Mouse (Mus musculus): ENCODE results near the gene Xrn2. TPM values are rescaled to one million over a fixed set of nuclear protein-coding genes. Genes with fewer than 3 reads are reported as not detected.

Xrn2 gene
- polyA plus RNA-seq, 1 experiment: 73.7 TPM

- H3K4me3 ChIP-seq (ENCODE audit: insufficient read depth, low read length): peak overlapping the region; percentile 42
- TF ChIP-seq CTCF (IDR thresholded peaks at IDR 0.05; ENCODE audit: low read depth, low read length): no peak
- TF ChIP-seq POLR2A (IDR thresholded peaks at IDR 0.05; ENCODE audit: borderline replicate concordance, low read depth, low read length): no peak
- no peaks in the 10 kb centered on the region for H3K4me1 ChIP-seq (ENCODE audit: control insufficient read depth, insufficient read depth, low read length)
- H3K27ac ChIP-seq (ENCODE audit: insufficient read depth, low read depth, low read length): no peak overlapping the region
Measured at GRCm38 (mm10) chr2:147084366-147085071, 71.7 kb downstream of the Xrn2 start.

DNA sequence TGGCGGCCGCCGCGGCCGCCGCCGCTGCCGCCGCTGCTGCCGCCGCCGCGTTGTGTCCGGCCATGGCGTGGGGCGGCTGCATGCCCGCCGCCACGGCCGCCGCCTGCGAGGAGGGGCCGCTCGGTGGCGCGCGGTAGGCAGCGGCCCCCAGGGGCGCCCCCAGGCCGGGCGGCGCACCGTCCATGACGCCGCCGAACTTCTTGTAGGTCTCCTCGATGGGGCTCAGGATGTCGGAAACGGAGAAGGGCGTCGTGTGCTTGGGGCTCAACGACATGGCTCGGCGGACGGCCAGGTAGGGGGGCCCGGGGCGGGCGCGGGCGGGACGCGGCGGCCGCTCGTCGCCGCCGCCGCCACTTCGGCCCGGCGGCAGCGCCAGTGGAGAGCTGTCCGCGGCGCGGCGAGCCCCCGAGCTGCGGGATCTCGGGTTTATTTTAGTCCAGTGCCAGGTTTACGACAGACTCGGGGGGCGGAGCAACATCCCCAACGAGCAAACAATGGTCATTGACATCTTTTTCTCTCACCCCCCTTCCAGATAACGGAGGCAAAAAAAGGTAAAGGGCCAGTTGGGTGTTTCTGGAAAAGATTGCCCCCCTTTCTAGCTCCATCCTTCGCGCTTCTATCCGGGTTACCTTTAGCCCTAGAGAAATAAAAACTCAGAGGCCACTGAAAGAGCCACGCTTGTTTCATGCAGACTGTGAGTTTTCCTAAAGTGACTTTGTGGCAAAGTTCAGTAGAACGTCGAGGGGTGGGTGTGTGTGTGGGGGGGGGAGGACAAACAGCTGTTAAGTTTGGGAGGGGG is 72.5 kb downstream of the Xrn2 start, which contains the start of gene Nkx2-4:
Gene Nkx2-4, minus strand, starts transcription at position 374 of the 799 bp plus-strand sequence.
- Histone ChIP-seq H3K4me3 (ENCODE audit: insufficient read depth, low read length) (peak within 1 kb of the TSS; percentile 42), H3K4me1 (ENCODE audit: control insufficient read depth, insufficient read depth, low read length) (no peaks in the 10 kb centered on the region)

GRCm38 (mm10) chr2:147085937-147086336 is 73.1 kb downstream of the Xrn2 start:
- no peak for TF ChIP-seq POLR2A (IDR thresholded peaks at IDR 0.05; ENCODE audit: borderline replicate concordance, low read depth, low read length)
- no peak for TF ChIP-seq CTCF (IDR thresholded peaks at IDR 0.05; ENCODE audit: low read depth, low read length)
- H3K4me3 ChIP-seq (ENCODE audit: insufficient read depth, low read length): no peak overlapping the region
- no peak overlapping the region for H3K27ac ChIP-seq (ENCODE audit: insufficient read depth, low read depth, low read length)
- no peaks in the 10 kb centered on the region for H3K4me1 ChIP-seq (ENCODE audit: control insufficient read depth, insufficient read depth, low read length)

More for the DNA sequence above, 72.5 kb downstream of the Xrn2 start, which contains the start of gene Nkx2-4:
- TF ChIP-seq POLR2A (IDR thresholded peaks at IDR 0.05; ENCODE audit: borderline replicate concordance, low read depth, low read length): no peak
- no peak for TF ChIP-seq CTCF (IDR thresholded peaks at IDR 0.05; ENCODE audit: low read depth, low read length)
- H3K27ac ChIP-seq (ENCODE audit: insufficient read depth, low read depth, low read length): no peak within 1 kb of the TSS

- Histone ChIP-seq H3K4me3 (ENCODE audit: insufficient read depth, low read length) (no peak overlapping the region), H3K27ac (ENCODE audit: insufficient read depth, low read depth, low read length) (no peak overlapping the region), H3K4me1 (ENCODE audit: control insufficient read depth, insufficient read depth, low read length) (no peaks in the 10 kb centered on the region)
- TF ChIP-seq CTCF (IDR thresholded peaks at IDR 0.05; ENCODE audit: low read depth, low read length) (no peak), POLR2A (IDR thresholded peaks at IDR 0.05; ENCODE audit: borderline replicate concordance, low read depth, low read length) (no peak)
Measured at GRCm38 (mm10) chr2:147086441-147086840, 73.6 kb downstream of the Xrn2 start.

- TF ChIP-seq POLR2A (IDR thresholded peaks at IDR 0.05; ENCODE audit: borderline replicate concordance, low read depth, low read length) (no peak), CTCF (IDR thresholded peaks at IDR 0.05; ENCODE audit: low read depth, low read length) (no peak)
- no peak overlapping the region for H3K4me3 ChIP-seq (ENCODE audit: insufficient read depth, low read length)
Measured at GRCm38 (mm10) chr2:147119736-147120135, 106.9 kb downstream of the Xrn2 start.

DNA sequence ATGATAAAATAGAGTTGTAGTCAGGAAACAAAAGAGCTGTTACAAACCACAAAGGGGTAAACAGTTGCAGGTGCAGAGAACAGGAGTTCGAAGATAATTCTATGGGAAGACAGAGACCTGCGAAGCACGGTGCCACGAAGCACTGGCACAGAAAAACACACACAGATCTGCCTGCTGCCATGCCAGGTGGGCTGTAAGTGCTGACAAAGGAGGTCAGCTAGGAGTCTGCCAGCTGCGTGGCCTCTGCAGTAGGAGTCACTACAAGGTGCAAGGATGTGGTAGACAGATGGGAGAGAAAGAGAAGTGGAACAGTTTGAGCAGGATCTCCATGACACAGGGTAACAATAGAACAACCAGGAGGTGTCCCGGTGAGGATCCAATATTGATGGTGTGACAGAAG is 114.6 kb downstream of the Xrn2 start:
- Histone ChIP-seq H3K27ac (ENCODE audit: insufficient read depth, low read depth, low read length) (no peak overlapping the region), H3K4me3 (ENCODE audit: insufficient read depth, low read length) (no peak overlapping the region), H3K4me1 (ENCODE audit: control insufficient read depth, insufficient read depth, low read length) (no peaks in the 10 kb centered on the region)
- no peak for TF ChIP-seq POLR2A (IDR thresholded peaks at IDR 0.05; ENCODE audit: borderline replicate concordance, low read depth, low read length)
- no peak for TF ChIP-seq CTCF (IDR thresholded peaks at IDR 0.05; ENCODE audit: low read depth, low read length)

More at GRCm38 (mm10) chr2:147119736-147120135, 106.9 kb downstream of the Xrn2 start:
- H3K4me1 ChIP-seq (ENCODE audit: control insufficient read depth, insufficient read depth, low read length): no peaks in the 10 kb centered on the region
- no peak overlapping the region for H3K27ac ChIP-seq (ENCODE audit: insufficient read depth, low read depth, low read length)

Other genes with a start within 250 kb of the Xrn2 start
- 22.3 and 30.2 TPM in 2 replicates for gene Kiz, start 157.1 kb upstream of the Xrn2 start, polyA plus RNA-seq (2012; ENCODE audit: insufficient read depth, insufficient read length, missing spikeins)
- gene Nkx2-4, start 72.4 kb downstream of the Xrn2 start, polyA plus RNA-seq (2012; ENCODE audit: insufficient read depth, insufficient read length, missing spikeins): not detected in 2 replicates
- not detected in 2 replicates for gene Nkx2-2, start 181.2 kb downstream of the Xrn2 start, polyA plus RNA-seq (2012; ENCODE audit: insufficient read depth, insufficient read length, missing spikeins)

Measured in bone marrow macrophage, adult 2 months (primary cell).